Mouse (Mus musculus): ENCODE measurements around the gene Entpd2. TPM values are rescaled to one million over a fixed set of nuclear protein-coding genes. Genes with fewer than 3 reads are reported as not detected.
A peak's percentile ranks its signal among the peaks of the same experiment; 100 is the strongest.

Gene Entpd2
- 10 to 100 TPM; 14.9 to 17.2 TPM for total RNA-seq (2021)

- intact Hi-C loops (cut with DNase I) = no loop called here
- DNase-seq = peak; percentile 48 to 64
Observed at GRCm38 (mm10) chr2:25395721-25396596, at the start of gene Entpd2. Gene Entpd2 (plus strand): TSS chr2:25395874.

GRCm38 (mm10) chr2:25348162-25348561, 47.5 kb upstream of the Entpd2 start:
- DNase-seq = no peak
- intact Hi-C loops (cut with DNase I) = no loop called here

- DNase-seq = no peak
- intact Hi-C loops (cut with DNase I) = no loop called here
Observed at GRCm38 (mm10) chr2:25349499-25349898, 46.2 kb upstream of the Entpd2 start.

GRCm38 (mm10) chr2:25350701-25351100, 45.0 kb upstream of the Entpd2 start:
- intact Hi-C loops (cut with DNase I) = no loop called here
- no peak for DNase-seq

GRCm38 (mm10) chr2:25354211-25354610, 41.5 kb upstream of the Entpd2 start:
- intact Hi-C loops (cut with DNase I) = no loop called here
- no peak for DNase-seq

- intact Hi-C loops (cut with DNase I) = no loop called here
- DNase-seq = no peak
Observed at GRCm38 (mm10) chr2:25355419-25356066, 40.1 kb upstream of the Entpd2 start.

- intact Hi-C loops (cut with DNase I) = no loop called here
- peak; percentile 70 to 77 for DNase-seq
Observed at GRCm38 (mm10) chr2:25356208-25357079, 39.2 kb upstream of the Entpd2 start, which contains the start of gene Dpp7. Gene Dpp7 (minus strand): TSS chr2:25356359.

- DNase-seq = no peak
- intact Hi-C loops (cut with DNase I) = no loop called here
Observed at GRCm38 (mm10) chr2:25359848-25360247, 35.8 kb upstream of the Entpd2 start.

GRCm38 (mm10) chr2:25363478-25364178, 32.0 kb upstream of the Entpd2 start:
- intact Hi-C loops (cut with DNase I) = no loop called here
- DNase-seq = no peak

GRCm38 (mm10) chr2:25364313-25364712, 31.4 kb upstream of the Entpd2 start:
- DNase-seq = no peak
- intact Hi-C loops (cut with DNase I) = no loop called here

- DNase-seq = no peak
- intact Hi-C loops (cut with DNase I) = loop anchor here (5.0 kb wide), 1 partner anchor 38 kb away; no protein-coding TSS in a partner anchor
Observed at GRCm38 (mm10) chr2:25364761-25365090, 30.9 kb upstream of the Entpd2 start.

GRCm38 (mm10) chr2:25365091-25365761, 30.4 kb upstream of the Entpd2 start, which contains the start of gene Uap1l1:
Gene Uap1l1 (minus strand): TSS chr2:25365682.
- intact Hi-C loops (cut with DNase I) = loop anchor here (5.0 kb wide), 1 partner anchor 37 kb away; no protein-coding TSS in a partner anchor
- DNase-seq = peak; percentile 81

- intact Hi-C loops (cut with DNase I) = loop anchor here (5.0 kb wide), 1 partner anchor 32 kb away; no protein-coding TSS in a partner anchor
Observed at GRCm38 (mm10) chr2:25369996-25370395, 25.7 kb upstream of the Entpd2 start.

GRCm38 (mm10) chr2:25371764-25372643, 23.7 kb upstream of the Entpd2 start, which contains the start of gene Sapcd2:
Gene Sapcd2 (plus strand): TSS chr2:25372321.
- intact Hi-C loops (cut with DNase I) = no loop called here
- DNase-seq = peak; percentile 89 to 91

More at GRCm38 (mm10) chr2:25369996-25370395, 25.7 kb upstream of the Entpd2 start:
- DNase-seq = no peak

GRCm38 (mm10) chr2:25372644-25373391, 22.9 kb upstream of the Entpd2 start:
- DNase-seq = no peak
- intact Hi-C loops (cut with DNase I) = no loop called here

GRCm38 (mm10) chr2:25373431-25373830, 22.2 kb upstream of the Entpd2 start:
- no peak for DNase-seq
- intact Hi-C loops (cut with DNase I) = no loop called here

- intact Hi-C loops (cut with DNase I) = loop anchor here (2.0 to 5.0 kb wide), 3 partner anchors 24 to 50 kb away; no protein-coding TSS in a partner anchor
- DNase-seq = peak; percentile 62 to 77
Observed at GRCm38 (mm10) chr2:25376589-25376988, 19.1 kb upstream of the Entpd2 start.

GRCm38 (mm10) chr2:25384492-25384891, 11.2 kb upstream of the Entpd2 start:
- DNase-seq = no peak
- intact Hi-C loops (cut with DNase I) = no loop called here
